Mouse (Mus musculus) brain, embryonic 14.5 days (tissue): ENCODE measurements around the gene Olfr1082.
"Not testable (repeated sequence)": the region's sequence is repeated elsewhere in the genome, so short reads cannot be mapped to it uniquely, and the experiment has no call there.

Experiments
- CTCF ChIP-seq: fragments of 200-500 bp; IDR thresholded peaks from 2 replicates; pipeline ENCODE4 v1.5.1; 2012; ENCODE audit warnings: inconsistent platforms, mild to moderate bottlenecking, moderate library complexity, borderline replicate concordance; ENCODE audit not compliant: insufficient read depth, insufficient read length; ENCODE audit errors: extremely low read depth
- POLR2A ChIP-seq: fragments of 200-500 bp; IDR thresholded peaks from 2 replicates; pipeline ENCODE4 v1.6.1; 2012; ENCODE audit warnings: mild to moderate bottlenecking, inconsistent platforms, borderline replicate concordance; ENCODE audit not compliant: poor library complexity, insufficient read depth, insufficient read length, severe bottlenecking; ENCODE audit errors: extremely low read depth

DNA sequence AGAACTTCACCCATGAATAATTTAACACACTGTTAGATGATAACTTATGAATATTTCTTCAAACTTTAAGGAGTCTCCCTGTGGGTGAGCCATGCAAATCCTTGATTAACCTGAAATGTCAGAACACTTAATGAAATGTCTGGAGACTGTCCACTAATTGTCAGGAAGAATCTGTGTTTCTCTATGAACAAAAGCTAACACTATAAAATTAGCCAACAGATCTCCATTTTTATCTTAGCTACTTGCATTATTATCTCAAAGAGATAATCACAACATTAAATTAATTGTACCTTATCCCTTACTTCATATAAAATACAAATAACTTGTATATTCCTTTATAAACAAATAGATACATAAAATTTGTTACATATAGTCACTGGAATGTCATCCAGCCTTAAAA lies 40.6 kb downstream of the Olfr1082 start, which contains the start of gene Olfr1080:
- TF ChIP-seq POLR2A, CTCF: not testable (repeated sequence)
